Mouse (Mus musculus) CH12.LX (cell line): ENCODE results near the gene Shmt2.

ENCODE experiments used
- CTCF ChIP-seq, 2 experiments: IDR thresholded peaks in 1 of 2; conservative IDR thresholded peaks in 1 of 2; 2 replicates each; pipeline ENCODE4 v1.5.1; 2011 to 2012; ENCODE audit warnings: low read depth in 2 of 2, low read length in 2 of 2, improper control_type of control experiment in 1 of 2, inconsistent platforms in 1 of 2, mild to moderate bottlenecking in 1 of 2, moderate library complexity in 1 of 2
- EP300 ChIP-seq: IDR thresholded peaks from 2 replicates; pipeline ENCODE4 v1.6.1; 2011; ENCODE audit warnings: low read length, improper control_type of control experiment
- JUND ChIP-seq: conservative IDR thresholded peaks from 2 replicates; pipeline ENCODE4 v1.6.1; 2011; ENCODE audit warnings: low read depth, low read length, improper control_type of control experiment
- POLR2A ChIP-seq: IDR thresholded peaks from 2 replicates; pipeline ENCODE4 v1.6.1; 2011; ENCODE audit warnings: low read depth, mild to moderate bottlenecking, improper control_type of control experiment, low read length
- POLR2AphosphoS2 ChIP-seq: IDR thresholded peaks from 2 replicates; pipeline ENCODE4 v1.6.1; 2011; ENCODE audit warnings: low read depth, low read length, improper control_type of control experiment
- USF1 ChIP-seq: IDR thresholded peaks from 2 replicates; pipeline ENCODE4 v1.6.1; 2014; ENCODE audit warnings: low read depth, mild to moderate bottlenecking, inconsistent platforms, low read length, improper control_type of control experiment

DNA sequence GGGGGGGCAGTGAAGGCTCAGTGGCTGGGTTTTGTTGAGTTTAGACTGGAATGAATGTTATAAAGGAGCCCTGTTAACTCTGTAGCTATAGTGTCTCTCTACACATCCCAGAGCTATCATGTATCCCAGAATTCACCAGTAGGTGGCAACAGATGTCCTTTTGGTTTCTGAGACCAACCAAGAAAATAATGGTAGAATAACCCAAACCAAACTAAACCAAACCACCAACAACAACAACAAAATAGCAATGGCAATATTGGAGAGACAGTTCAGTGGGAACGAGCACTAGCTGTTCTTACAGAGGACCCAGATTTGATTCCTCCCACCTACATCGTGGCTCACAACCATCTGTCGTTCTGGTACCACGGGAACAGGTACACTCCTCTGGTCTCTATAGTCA, 43.1 kb downstream of the Shmt2 start:
- TF ChIP-seq POLR2AphosphoS2 = no peak
- peak; percentile 18 to 69; a peak in 3 of 4 replicates for TF ChIP-seq CTCF (conservative IDR thresholded peaks at IDR 0.05 in 1 of 2, IDR thresholded peaks at IDR 0.05 in 1 of 2; ENCODE audit: low read depth in 2 of 2, low read length in 2 of 2)
- TF ChIP-seq USF1 = no peak
- TF ChIP-seq JUND = no peak
- no peak for TF ChIP-seq EP300
- TF ChIP-seq POLR2A = no peak
